Mouse (Mus musculus): ENCODE results near the gene Nmnat2. TPM values are rescaled to one million over a fixed set of nuclear protein-coding genes. Genes with fewer than 3 reads are reported as not detected.

Gene Nmnat2
- total RNA-seq (2021), result 100 to 1,000 TPM; 136 to 152 TPM
- long read RNA-seq, full-length matches to known transcripts, result 10 of 79 reads
- long read RNA-seq, partial matches to known transcripts, result 66 of 79 reads
- long read RNA-seq, other reads (novel, unspliced or antisense), result 3 of 79 reads

DNA sequence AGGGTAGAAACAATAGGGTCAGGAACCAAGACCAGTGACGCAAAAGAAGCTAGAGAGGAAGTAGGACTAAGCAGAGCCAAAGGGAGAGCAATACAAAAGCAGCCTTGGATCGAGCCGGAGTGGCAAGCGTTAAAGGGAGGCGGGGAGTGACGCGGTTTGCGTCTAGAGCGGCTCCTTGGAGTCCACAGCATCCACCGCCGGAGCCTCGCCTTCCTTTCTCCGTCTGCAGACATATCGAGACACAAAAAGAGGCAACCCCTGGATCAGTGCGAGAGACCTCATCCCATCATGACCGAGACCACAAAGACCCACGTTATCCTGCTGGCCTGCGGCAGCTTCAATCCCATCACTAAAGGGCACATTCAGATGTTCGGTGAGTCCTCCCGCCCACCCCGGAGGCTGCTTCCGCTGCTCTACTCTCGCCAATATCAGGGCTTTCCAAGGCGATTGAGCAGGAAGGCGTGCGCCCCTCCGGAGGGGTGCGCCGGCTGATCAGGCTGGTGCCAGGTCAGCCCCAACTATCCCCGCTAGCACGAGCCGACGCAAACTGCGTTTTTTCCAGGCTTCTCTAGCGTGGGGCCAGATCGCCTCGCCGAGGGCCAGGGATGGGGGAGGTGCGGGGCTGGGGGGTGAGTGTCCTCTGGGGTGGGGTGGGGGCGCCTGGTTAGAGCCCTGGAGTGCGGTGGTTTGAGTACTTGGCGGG is at the start of gene Nmnat2:
Gene Nmnat2, plus strand, starts transcription at position 173 of the 703 bp plus-strand sequence.
- peak; percentile 71 to 82 for DNase-seq (ENCODE audit: low spot score in 2 of 2)

DNA sequence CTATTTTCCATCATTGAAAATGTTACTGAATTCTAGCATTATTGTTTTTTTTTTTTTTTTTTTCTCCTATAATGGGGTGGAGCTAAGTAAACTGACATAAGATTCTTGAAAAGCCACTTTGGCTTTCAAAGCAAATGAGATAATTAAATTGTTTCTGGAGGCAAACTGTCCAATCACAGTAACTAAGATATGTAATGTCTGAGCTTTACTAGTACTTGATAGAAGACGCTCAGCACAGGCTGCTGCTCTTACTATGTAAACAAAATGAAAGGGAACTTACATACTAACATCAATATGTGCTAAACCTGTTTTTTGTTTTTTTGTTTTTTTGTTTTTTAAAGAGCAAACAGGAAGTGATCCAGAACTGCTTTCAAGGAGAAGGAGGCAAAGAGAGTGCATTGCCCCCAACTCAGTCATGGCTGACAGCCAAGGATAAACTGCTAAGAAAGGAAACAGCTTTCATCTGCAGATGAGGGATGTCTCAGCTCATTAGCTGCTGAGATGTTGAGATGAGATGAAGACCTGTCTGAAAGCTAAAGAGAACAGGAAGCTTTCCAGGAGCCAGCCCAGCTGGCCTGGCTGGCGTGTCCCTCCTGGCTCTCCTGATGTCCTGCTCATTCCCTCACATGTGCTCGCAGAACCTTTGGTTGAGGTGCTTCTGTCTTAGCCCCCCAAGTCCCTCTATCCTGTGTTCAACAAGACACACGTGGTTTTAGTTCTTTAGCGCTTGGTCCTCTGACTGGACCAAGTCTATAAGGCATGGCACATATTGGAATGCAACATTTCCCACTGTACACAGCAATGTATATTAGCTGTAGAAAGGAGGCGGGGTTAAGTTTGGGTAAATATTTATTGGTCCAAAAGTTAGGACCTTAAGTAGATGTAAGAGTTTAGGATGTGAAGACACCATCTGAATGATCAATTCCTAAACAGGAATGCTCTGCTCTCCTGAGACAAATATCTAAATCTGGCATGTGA is 41.0 kb upstream of the Nmnat2 start:
- DNase-seq (ENCODE audit: low spot score in 2 of 2), result no peak

DNA sequence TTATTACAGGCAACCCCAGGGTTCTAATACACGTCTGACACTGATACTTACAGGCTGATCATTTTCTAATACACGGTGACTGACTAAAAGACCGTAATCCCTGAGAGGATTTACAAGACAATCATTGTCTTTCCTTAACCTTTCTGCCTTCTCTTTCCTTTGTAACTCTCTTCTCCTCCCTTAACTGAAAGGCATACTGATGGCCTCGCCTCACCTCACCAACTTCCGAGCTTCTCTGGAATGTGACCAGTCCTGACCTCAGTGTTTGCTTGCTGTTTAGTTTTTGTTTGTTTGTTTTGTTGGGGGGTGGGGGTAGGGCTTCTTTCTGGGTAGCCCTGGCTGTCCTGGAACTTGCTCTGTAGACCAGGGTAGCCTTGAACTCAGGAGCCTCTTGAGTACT is 39.0 kb upstream of the Nmnat2 start:
- DNase-seq (ENCODE audit: low spot score in 2 of 2), result no peak

DNA sequence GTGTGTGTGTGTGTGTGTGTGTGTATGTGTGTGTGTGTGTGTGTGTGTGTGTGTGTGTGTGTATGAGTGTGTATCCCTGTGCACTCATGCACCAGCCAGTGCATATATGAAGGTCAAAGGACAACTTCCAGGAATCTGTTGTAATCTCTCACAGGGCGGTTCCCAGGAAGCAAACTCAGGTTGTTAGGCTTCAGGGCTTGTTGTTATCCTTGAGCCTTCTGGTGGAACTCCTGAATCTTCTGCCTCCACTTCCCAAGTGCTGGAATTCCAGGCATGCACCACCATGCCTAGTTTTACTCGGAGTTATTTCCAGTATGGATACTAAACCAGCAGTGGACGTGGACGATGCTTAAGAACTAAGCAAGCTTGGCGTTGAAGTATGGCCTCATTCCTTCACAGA is 37.9 kb upstream of the Nmnat2 start:
- DNase-seq (ENCODE audit: low spot score in 2 of 2), result no peak

DNA sequence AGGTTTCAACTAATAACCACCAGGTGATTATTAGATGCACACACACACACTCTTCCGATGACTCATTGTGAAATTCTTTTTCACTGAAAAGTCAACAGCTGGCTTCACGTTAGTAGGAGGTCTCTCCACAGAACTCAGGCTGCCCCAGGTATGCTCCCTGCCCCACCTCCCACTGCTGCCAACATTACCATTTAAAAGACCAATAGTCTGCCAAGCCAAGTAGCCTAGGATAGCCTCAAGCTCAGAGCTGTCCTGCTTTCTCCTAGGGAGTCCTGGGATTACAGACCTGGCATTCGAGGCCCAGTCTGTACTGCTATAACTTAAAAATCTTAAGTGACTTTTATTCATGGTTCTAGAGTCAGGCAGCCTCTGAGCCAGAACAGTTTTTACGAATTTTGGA is 37.2 kb upstream of the Nmnat2 start:
- no peak for DNase-seq (ENCODE audit: low spot score in 2 of 2)

DNA sequence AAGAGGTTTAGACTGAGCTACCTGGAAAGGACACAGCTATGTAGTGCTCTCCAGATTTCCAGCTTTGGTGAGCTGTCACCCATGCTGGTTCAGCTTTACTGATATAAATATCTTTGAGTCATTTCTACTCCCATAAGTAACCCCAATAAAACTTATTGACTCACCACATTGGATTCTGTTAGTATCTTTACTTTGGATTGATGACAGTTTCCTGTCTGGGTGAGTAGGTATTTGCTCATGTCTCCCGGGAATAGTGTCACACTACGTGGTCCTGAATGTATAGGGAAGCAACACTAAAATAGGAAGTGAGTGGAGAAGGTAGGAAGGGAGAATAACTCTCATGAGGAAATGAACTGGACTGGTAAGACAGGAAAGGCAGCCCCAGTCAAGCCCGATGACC is 33.0 kb upstream of the Nmnat2 start:
- no peak for DNase-seq (ENCODE audit: low spot score in 2 of 2)

DNA sequence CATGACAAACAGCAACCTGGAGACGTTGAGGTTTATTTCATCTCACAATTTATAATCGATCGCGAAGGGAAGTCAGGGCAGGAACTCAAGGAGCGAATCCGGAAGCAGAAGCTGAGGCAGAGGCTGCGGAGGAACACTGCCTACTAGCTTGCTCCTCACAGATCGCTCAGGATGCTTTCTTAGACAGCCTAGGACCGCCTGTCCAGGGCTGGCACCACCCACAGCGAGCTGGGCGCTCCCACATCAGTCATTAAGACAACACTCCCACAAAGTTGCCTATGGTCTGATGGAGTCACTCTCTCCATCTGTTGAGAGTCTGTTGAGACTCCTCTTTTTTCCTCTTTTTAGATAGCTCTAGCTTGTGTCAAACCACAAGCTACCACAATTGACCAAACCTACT is 20.8 kb upstream of the Nmnat2 start:
- no peak for DNase-seq (ENCODE audit: low spot score in 2 of 2)

DNA sequence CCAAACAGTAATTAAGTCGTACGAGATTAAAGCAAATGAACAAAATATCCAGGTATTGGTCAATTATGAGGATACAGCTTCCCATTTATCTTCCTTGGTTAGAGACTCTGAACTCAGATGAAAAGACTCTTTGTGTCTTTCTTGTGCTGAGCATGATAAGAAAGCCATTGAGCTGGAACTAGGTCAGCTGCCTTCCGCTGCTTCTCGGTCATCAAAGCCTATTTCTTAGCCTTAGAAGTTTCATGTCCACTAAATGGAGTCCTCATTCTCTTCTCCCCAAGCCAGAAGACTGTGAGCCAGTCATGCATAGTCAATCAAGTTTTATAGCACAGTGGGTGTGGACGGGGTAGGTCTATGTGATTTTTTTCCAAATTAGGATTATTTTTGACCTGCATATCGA is 19.3 kb upstream of the Nmnat2 start:
- no peak for DNase-seq (ENCODE audit: low spot score in 2 of 2)

DNA sequence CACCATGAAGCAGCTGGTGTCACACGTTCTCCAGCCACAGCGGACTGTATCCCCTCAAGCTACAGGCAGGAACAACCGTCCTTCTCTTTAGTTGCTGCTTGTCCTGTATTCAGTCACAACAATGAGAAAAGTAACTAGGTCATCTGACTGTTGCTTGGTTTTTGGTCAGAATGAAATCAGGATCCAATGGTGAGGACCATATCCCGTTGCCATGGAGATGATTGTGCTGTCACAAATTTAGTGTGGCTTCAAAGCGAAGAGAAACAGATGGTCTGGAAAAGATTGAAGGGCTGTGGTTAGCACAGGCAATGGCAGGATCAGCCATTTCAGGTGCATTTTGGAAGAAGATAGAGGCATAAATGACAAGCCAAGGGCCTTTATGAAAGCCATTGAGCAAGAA is 18.4 kb upstream of the Nmnat2 start:
- peak in 1 of 2 experiments; percentile 26 for DNase-seq (ENCODE audit: low spot score in 2 of 2)

DNA sequence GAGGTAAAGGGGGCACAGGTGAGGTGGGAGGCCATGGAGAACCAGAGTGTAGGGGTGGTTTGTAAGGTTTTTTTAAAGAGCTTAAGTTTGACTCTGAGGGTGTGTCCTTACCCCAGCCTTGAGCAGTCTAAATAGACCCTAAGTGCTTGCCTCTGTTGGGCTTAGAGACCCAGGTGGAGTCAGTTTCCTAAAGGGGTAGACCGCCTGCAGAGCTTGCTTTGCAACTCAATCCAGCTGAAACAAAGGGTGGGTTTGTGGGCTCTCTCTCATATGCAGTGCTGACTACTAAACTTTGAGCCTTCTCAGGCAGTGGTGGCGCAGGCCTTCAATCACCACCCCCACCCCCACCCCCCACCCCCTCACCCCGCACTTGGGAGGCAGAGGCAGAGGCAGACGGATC is 11.8 kb upstream of the Nmnat2 start:
- no peak for DNase-seq (ENCODE audit: low spot score in 2 of 2)

DNA sequence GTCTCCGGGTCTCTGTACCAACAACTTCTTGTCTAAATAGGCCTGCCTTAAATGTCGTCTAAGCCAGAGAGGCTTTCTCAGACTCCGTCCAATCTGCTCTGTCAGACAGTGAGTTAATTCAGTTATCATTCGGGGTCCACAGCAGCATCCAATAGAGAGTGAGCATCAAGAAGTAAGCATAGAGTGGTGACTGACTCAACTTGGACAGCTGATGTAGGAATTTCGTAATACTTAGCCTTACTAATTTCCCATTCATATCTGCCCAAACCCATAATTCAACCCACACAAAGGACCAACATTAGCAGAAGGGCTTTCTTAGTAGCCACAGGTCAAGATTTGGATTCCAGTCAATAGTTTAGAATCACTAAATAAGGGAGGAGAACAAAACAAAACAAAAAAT is 626 bp upstream of the Nmnat2 start:
- no peak for DNase-seq (ENCODE audit: low spot score in 2 of 2)

DNA sequence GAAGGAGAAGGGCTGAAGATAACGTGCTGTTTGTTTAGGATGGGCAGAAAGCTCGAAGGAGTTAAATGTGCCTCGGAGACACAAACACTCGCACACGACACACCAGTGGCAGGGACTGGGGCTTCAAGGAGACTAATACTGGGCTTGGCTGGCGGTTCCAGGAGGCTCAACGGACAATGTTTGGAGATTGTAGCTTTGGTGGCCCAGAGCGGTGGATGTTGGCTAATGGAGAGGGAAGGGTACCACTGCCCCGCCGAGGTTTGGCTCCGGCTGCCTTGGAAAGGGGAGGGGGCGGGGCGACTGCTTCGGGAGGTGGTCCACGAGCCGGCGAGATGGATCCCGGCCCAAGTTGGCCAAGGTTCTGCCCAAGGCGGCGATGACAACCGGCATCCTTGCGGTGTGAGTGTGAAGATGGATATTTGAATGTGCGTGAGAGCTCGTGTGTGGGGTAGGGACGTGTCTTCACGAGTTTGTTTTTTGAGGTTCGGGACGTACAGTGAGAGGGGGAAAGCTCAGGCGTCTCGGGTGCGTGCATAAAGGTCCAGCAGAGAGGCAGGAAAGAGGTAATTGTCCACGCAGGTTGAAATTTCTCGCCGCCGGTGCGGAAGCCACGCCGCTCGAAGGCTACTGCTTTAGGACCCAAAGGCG is 895 bp downstream of the Nmnat2 start:
- peak in 1 of 2 experiments; percentile 33 for DNase-seq (ENCODE audit: low spot score in 2 of 2)

DNA sequence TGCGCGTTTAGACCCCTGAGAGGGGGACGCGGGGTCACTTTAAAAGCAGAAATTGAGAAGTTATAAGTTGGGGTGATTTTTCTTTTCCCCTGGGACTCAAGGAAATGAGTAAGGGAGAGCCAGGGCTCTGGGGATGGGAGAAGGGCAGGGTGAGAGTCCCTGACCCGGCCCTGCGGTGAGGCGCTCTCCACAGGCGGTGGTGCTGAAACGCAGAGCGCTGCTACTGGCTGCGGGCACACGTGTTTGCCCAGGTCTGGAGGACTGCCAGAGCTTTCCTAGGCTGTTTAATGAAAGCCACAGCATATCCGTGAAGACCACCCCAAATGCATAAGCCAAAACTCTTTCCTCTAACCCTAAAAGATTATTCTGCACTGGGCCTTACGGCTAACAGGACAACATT is 1.4 kb downstream of the Nmnat2 start:
- peak; percentile 8 to 39 for DNase-seq (ENCODE audit: low spot score in 2 of 2)

DNA sequence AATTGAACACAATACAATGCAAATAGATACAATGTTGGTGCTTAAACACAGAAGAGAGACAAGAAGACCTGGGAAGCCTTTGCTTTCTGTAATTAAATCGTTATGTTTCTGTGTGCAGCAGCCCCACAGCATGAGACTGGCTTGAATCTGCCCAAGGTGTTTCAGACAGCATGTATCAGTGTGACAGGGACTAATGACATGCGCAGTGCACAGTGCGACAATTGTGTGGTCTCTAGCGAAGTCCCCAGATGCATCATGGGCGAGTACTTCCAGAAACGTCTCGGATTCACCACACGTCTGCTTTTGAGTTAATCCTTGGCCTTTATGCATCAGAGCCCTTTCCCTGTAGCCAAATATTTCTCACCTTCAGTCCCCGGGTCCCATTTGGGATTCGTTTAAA is 9.6 kb downstream of the Nmnat2 start:
- no peak for DNase-seq (ENCODE audit: low spot score in 2 of 2)

DNA sequence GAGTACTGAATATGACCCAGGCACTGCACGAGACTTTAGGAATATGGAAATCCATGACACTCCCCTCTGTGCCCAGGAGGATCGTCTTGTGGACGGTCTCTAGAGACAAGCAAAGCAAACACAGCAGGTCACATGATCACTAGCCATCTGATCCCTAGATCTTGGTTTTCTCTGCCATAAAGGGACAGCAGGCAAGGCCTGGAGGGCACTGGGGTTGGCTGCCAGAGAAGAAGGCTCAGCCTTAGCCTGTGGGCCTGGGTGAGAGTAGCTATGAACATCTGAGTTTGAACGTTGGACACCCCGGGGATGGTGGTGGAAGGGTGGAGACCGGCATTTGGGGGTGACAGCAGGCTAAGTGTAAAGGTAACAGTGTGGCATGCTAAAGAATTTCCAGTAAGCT is 11.4 kb downstream of the Nmnat2 start:
- no peak for DNase-seq (ENCODE audit: low spot score in 2 of 2)

DNA sequence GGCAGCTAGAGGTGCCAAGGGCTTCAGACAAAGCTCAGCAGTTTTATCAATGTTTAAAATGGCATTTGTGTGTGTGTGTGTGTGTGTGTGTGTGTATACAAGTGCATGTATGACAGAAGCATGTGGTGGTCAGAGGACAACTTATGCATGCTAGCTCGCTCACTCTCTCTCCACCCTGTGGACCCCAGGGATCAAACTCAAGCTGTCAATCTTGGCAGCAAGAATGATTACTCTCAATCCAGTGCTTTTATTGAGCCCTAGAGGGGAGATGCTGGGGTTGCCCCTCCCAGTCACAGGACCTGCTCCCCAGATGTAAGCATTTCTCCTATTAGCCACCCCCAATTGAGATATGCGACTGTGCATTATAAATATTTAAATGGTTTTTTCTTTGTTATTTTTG is 11.9 kb downstream of the Nmnat2 start:
- no peak for DNase-seq (ENCODE audit: low spot score in 2 of 2)

DNA sequence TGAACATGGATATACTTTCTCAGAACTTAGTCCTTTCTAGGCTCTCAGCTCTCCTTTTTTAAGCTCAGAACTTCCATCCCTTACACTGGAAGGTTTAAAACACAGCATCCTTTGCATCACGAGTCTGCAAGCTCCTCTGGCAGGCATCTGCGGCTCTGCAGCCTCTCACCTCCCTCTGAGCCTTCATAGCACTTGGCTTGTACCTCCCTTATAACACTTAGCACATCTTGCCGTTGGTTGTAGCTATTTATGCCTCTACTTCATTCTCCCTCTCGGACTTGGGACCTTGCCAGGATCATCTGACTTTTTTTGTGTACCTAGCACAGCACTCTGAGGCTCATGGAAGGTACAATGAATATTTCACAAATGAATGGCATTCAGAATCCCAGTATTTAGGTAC is 14.3 kb downstream of the Nmnat2 start:
- DNase-seq (ENCODE audit: low spot score in 2 of 2), result no peak

DNA sequence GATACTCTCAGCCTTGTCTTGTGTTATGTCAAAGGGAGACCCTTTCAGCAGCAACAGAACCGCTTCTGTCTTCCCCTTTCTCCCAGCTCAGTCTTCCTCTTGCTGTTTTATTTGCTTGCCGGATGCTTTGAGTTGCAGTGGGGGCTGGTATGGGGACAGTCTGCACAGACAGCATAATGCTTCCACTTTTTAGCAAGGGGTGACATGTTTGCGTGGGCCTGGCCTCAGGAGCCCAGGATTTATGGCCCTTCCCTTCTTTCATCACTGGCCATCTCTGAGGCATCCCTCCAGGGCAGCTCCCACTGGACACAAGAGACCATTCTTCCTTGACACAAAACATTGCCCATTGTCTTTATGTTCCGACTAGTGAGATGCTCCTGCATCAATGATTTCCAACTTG is 18.2 kb downstream of the Nmnat2 start:
- DNase-seq (ENCODE audit: low spot score in 2 of 2), result no peak

DNA sequence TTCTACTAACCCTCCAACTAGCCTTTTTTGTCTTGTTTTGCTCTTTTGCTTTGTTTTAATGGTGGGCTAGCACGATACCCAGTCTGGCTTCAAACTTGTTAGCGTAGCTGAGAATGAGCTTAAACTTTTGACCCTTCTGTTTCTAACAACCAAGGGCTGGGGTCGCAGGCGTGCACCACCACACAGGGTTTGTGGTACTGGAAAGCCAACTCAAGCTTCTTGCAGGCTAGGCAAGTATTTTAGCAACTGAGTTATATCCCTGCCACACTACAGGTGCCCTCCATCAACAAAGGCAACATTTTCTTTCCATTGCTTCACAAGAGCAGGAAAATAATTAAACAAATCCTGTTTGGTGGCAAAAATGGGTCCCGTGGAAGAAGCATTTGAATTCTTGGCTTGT is 18.6 kb downstream of the Nmnat2 start:
- no peak for DNase-seq (ENCODE audit: low spot score in 2 of 2)

DNA sequence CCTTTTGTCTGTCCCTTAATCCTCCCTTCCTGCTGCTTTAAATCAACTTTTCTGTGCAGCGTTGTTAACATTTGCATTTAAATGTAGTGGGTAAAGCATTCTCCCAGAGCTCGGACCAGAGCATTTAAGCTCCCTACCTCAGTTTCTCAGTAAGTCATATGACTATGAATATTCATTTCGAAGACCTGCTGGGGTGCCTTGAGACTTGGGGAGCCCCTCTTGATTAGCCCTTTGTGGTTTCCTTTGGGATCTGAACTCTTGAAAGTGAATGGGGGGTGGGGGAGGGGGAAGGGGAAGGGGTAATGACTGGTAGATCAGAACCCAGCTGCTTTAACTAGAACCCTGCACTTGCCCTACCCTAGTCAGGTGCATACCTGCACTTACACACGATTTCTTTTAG is 19.1 kb downstream of the Nmnat2 start:
- no peak for DNase-seq (ENCODE audit: low spot score in 2 of 2)

DNA sequence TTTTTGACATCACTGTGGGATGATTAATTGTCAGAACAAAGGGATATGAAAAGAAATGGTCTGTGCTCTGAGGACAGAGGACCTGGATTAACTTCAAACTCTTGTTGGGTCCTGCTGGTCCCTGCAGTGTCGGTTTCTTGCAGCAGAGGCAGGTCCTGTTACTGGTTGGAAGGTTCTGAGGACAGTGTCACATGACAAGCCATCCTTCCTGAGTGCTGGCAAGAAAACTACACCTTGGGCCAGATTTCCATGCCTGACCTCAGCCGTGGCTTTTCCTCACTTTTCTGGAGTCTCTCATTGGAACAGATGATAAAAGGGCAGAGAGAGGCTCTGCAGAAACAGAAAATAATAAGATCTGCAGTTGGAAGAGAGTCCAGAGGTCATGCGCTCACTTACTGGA is 20.4 kb downstream of the Nmnat2 start:
- no peak for DNase-seq (ENCODE audit: low spot score in 2 of 2)

DNA sequence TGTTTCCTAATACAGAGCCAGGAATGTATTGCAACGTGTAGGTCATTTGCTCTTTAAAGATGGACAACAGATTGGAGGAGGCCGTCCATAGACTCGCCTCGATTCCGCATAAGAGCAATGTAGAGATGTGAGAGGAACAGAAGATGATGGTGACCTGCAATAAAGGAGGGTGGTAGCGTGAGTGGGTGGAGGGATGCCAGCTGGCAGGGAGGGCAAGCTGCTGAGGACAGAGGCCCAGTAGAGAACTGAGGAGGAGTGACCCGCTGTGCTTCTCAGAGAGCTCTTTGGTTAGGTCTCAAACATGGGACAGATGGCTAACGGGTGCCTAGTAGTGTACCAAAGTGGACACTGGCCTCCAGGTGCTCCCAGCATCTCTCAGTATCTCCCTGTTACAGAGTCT is 23.9 kb downstream of the Nmnat2 start:
- DNase-seq (ENCODE audit: low spot score in 2 of 2), result no peak

Data from layer of hippocampus, adult 18-20 months (tissue).